Mouse (Mus musculus) midbrain, embryonic 16.5 days (tissue): ENCODE measurements around the gene Col4a4. TPM values are rescaled to one million over a fixed set of nuclear protein-coding genes. Genes with fewer than 3 reads are reported as not detected.
A peak's percentile ranks its signal among the peaks of the same experiment; 100 is the strongest.

ENCODE experiments used
- ATAC-seq: fragments of 200-750 bp; cut with Nextera tagmentation; 2 replicates; pipeline ENCODE4 v1.8.0; 2017; ENCODE audit warnings: moderate TSS enrichment
- H3K27ac ChIP-seq: fragments of 300-500 bp; sonication (generic); 2 replicates; pipeline ENCODE4 v1.5.1; 2014; ENCODE audit warnings: mild to moderate bottlenecking, low read length, mixed read lengths
- H3K27me3 ChIP-seq: fragments of 300-500 bp; sonication (generic); 2 replicates; pipeline ENCODE4 v1.6.1; 2014; ENCODE audit warnings: low read depth, low read length, mixed read lengths; ENCODE audit not compliant: control insufficient read depth, insufficient read depth
- H3K36me3 ChIP-seq: fragments of 300-500 bp; sonication (generic); 2 replicates; pipeline ENCODE4 v1.6.1; 2014; ENCODE audit warnings: mild to moderate bottlenecking, low read length, moderate library complexity, mixed read lengths; ENCODE audit not compliant: control insufficient read depth, insufficient read depth
- H3K4me1 ChIP-seq: fragments of 300-500 bp; sonication (generic); 2 replicates; pipeline ENCODE4 v1.6.1; 2014; ENCODE audit warnings: mild to moderate bottlenecking, low read length, mixed read lengths; ENCODE audit not compliant: control insufficient read depth, insufficient read depth
- H3K4me2 ChIP-seq: fragments of 300-500 bp; sonication (generic); 2 replicates; pipeline ENCODE4 v1.6.1; 2014; ENCODE audit warnings: mild to moderate bottlenecking, low read length, mixed read lengths
- H3K4me3 ChIP-seq: fragments of 300-500 bp; sonication (generic); 2 replicates; pipeline ENCODE4 v1.5.1; 2014; ENCODE audit warnings: low read depth, mild to moderate bottlenecking, low read length, moderate library complexity, mixed read lengths
- H3K9ac ChIP-seq: fragments of 300-500 bp; sonication (generic); 2 replicates; pipeline ENCODE4 v1.6.1; 2014; ENCODE audit warnings: low read depth, low read length, mixed read lengths
- H3K9me3 ChIP-seq: fragments of 300-500 bp; sonication (generic); replicated peaks from 2 replicates; pipeline ENCODE4 v1.6.1; 2014; ENCODE audit warnings: mild to moderate bottlenecking, low read length, mixed read lengths; ENCODE audit not compliant: control insufficient read depth, poor library complexity, severe bottlenecking
- WGBS: fragments of 180-500 bp; shearing (Covaris S2); extraction: QIAGEN DNeasy Blood & Tissue Kit; methylation state at CpG from one replicate; pipeline ENCODE4 v1.1.7; 2014; 5-methylcytosine and 5-hydroxymethylcytosine counted together
- polyA plus RNA-seq: library from polyadenylated mRNA; unstranded; fragments of >200 nt; fragmentation: Nextera tagmentation; extraction: Ambion mirVana; gene quantifications from 2 replicates; pipeline ENCODE4 v1.2.1, GENCODE M21; 2015

Col4a4 gene
- polyA plus RNA-seq, 1 experiment from 2014 or later = 0.25 TPM

DNA sequence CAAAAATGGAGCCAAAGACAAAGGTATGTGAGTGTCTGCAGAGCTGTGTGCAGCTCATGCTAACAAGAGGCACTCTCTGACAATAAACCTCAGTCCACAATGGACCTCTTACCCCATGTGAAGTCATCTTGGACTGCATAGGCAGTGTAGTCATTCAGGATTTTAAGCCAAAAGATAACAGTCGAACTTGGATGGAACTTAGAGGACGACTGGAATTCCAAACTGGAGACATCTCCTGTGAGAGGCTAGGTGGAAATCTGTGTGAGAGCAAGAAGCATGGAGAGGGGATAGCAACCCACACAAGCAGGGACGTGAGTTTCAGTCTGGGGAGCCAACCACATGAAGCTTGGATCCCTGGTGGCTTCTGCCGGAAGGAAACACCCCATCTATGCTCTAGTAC lies 136.8 kb downstream of the Col4a4 start:
- no peak overlapping the region for H3K4me3 ChIP-seq
- no peaks in the 10 kb centered on the region for H3K36me3 ChIP-seq
- H3K27ac ChIP-seq = no peak overlapping the region
- H3K9me3 ChIP-seq = no peaks in the 10 kb centered on the region
- peaks cover 2% of the 10 kb centered on the region; the same call in 1 of the 2 replicates for H3K4me1 ChIP-seq
- no peaks in the 10 kb centered on the region for H3K27me3 ChIP-seq
- H3K9ac ChIP-seq = no peak overlapping the region
- H3K4me2 ChIP-seq = no peak overlapping the region
- 88% methylated on average over 4 of the region's 4 CpGs for WGBS
- ATAC-seq = no peak

DNA sequence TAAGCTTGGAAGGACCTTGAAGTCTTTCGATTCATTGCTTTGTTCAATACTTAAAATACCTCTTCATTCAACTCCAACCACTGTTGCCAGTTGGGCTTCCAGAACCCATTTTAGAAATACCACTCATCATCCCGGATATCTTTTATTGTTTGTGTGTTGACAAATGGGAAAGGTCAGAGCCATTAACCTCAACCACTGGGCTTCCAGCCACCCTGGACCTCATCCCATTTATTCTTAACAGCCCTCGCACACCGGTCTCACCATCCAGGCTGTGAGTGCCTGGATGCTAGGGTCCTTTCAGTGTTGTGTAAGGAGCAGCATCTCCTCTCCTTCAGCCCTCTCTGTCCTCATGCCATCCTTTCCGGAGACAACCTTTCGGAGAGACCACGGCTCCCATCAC lies 140.6 kb downstream of the Col4a4 start:
- no peak overlapping the region for H3K9ac ChIP-seq
- H3K27ac ChIP-seq = no peak overlapping the region
- no peaks in the 10 kb centered on the region for H3K9me3 ChIP-seq
- no peak for ATAC-seq
- no peaks in the 10 kb centered on the region for H3K4me1 ChIP-seq
- no peaks in the 10 kb centered on the region for H3K36me3 ChIP-seq
- no peak overlapping the region for H3K4me2 ChIP-seq
- no peaks in the 10 kb centered on the region for H3K27me3 ChIP-seq
- WGBS = 90% methylated on average over 7 of the region's 7 CpGs
- H3K4me3 ChIP-seq = no peak overlapping the region

DNA sequence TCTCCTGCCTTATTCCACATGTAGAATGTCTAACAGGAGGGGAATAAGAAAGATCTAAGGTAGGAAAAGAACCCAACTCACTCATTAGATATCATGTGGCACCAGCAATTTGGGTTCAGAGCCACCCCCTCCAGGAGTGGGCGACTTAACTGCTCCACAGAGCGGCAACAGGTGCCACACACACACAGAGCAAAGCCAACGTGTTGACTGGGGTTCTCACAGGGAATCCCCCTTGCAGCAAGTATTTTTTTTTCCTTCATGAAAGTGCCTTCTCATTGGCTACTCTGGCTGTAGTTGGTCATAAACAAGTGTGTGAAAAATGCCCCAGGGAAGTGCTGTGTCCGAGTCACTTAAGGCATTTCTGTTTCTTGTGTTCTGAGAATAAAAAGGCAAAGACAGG lies 143.1 kb downstream of the Col4a4 start:
- H3K4me3 ChIP-seq = no peak overlapping the region
- no peak overlapping the region for H3K9ac ChIP-seq
- no peaks in the 10 kb centered on the region for H3K36me3 ChIP-seq
- no peaks in the 10 kb centered on the region for H3K9me3 ChIP-seq
- no peak overlapping the region for H3K4me2 ChIP-seq
- H3K4me1 ChIP-seq = no peaks in the 10 kb centered on the region
- 73% methylated on average over 4 of the region's 4 CpGs for WGBS
- no peak overlapping the region for H3K27ac ChIP-seq
- no peak for ATAC-seq
- H3K27me3 ChIP-seq = no peaks in the 10 kb centered on the region

DNA sequence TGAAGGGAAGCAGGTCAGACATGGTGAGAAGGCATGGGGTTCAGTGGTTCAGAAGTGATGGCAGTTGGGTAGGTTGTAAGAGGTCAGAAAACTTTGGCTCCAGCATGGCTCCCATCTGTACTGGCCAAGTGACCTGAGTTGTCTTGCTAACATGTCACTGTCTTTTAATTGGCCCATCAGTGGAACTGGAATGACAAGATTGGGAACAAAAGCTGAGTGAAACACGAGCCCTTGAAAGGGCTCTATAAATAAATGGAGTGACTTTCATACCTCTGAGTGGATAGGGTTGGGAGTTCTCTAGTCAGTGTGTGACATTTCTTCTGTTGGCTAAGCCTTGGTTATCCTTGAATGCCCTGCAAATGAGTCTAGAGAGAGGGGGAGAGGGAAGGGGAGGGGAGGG lies 146.5 kb downstream of the Col4a4 start:
- Histone ChIP-seq H3K36me3 (no peaks in the 10 kb centered on the region), H3K4me2 (no peak overlapping the region)
- 56% methylated on average over 1 of the region's 1 CpGs for WGBS

DNA sequence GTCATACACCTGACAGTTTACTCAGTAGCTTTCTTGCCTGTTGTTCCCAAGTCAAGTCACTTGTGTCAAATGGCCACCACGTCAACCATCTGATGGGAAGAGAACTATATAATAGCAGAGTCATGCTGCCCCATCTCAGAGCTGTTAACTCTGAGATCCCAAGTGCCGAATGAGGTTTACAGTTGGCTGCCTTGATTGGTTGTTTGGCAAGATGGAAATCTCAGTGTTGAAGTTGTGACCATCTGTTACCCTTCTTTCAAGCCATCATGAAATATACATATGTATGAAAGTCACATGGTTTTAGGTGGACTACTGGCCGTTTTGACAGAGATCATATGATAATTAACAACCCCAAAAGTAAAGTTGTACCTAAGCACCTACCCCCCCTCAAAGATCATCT lies 149.4 kb downstream of the Col4a4 start:
- Histone ChIP-seq H3K9ac (no peak overlapping the region), H3K9me3 (no peaks in the 10 kb centered on the region), H3K4me3 (no peak overlapping the region), H3K27ac (no peak overlapping the region), H3K27me3 (no peaks in the 10 kb centered on the region), H3K4me2 (no peak overlapping the region), H3K36me3 (no peaks in the 10 kb centered on the region), H3K4me1 (peaks cover 4% of the 10 kb centered on the region; the same call in 1 of the 2 replicates)
- no peak for ATAC-seq
- 50% methylated on average over 3 of the region's 3 CpGs for WGBS

More for the DNA sequence above, 146.5 kb downstream of the Col4a4 start:
- no peak for ATAC-seq
- H3K27me3 ChIP-seq = no peaks in the 10 kb centered on the region
- H3K27ac ChIP-seq = no peak overlapping the region
- H3K4me3 ChIP-seq = no peak overlapping the region
- H3K9ac ChIP-seq = no peak overlapping the region
- H3K4me1 ChIP-seq = no peaks in the 10 kb centered on the region
- H3K9me3 ChIP-seq = no peaks in the 10 kb centered on the region

DNA sequence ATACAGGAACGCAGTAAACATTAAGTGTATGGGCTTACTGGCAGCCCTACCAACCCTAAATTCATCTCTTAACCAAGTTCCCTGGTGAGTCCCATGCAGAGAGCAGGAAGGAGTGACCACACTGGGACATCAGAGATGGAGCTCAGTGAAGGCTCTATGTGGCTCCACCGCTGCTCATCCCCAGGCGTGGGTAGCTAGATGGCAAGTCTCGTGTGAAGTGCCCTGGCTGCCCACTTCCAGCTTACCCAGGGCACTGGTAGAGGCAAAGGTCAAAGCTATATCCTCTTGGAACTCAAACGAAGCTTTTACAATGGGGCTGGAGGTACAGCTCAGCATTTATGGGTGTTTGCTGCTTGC lies 153.0 kb downstream of the Col4a4 start:
- Histone ChIP-seq H3K4me3 (no peak overlapping the region), H3K27me3 (no peaks in the 10 kb centered on the region), H3K9ac (no peak overlapping the region), H3K36me3 (no peaks in the 10 kb centered on the region), H3K27ac (no peak overlapping the region), H3K9me3 (no peaks in the 10 kb centered on the region), H3K4me2 (no peak overlapping the region), H3K4me1 (peaks cover 4% of the 10 kb centered on the region; the same call in 1 of the 2 replicates)
- peak; percentile 76 for ATAC-seq
- 83% methylated on average over 5 of the region's 5 CpGs for WGBS

DNA sequence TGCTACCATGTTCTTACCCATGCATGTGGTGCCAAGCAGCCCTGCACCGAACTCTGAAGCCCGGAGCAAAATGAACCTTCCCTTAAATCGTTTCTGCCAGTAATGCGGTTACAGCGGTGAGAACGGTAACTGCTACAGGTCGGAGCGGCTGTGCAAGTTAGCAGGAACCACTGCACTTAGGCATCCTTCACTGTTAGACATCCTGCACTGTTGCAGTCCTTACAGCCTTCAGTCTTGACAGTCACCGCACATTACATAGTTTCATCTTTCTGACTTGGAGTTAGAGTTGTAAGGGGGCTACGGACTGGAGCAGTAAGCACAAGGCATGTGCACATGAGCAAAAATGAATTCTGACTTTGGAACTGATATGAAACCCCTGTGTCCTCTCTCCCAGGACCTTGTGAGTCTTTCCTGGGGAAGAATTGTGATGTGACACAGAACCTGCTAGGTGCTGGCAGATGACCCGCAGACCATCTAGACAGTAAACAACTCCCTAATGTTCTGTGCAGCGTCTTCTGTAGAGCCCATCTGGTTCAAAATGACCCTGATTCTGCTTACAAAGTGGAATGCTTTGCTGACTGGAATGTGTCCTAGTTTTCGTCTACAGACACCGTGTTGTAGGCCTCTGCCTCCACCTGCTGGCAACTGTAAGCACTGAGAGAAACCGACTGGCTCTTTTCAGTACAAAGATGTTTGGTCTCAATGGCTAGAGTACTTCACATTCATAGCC lies 153.6 kb downstream of the Col4a4 start:
- ATAC-seq = peak; percentile 92
- WGBS = 65% methylated on average over 15 of the region's 15 CpGs

DNA sequence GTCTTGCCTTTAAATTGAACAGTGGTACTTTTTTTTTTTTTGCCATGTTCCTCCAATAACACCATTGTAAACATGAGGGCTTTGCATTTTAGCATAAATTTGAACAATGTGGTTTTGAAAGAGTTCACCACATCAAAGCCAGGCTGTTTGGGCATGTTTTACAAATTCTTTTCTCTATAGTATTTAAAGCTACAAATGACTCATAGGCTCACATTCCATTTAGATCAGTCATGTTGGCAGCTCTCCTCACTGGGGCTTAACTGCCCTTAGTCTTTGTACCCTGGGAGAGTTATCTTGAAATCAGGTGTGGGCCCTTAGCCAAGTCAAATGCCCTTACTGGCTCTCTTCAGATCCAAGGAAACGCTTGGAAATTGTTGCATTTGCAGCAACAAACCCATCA lies 157.6 kb downstream of the Col4a4 start:
- H3K9me3 ChIP-seq = no peaks in the 10 kb centered on the region
- 55% methylated on average over 1 of the region's 1 CpGs for WGBS
- no peak for ATAC-seq
- no peak overlapping the region for H3K4me3 ChIP-seq
- peaks cover 4% of the 10 kb centered on the region; the same call in 1 of the 2 replicates for H3K4me1 ChIP-seq
- no peaks in the 10 kb centered on the region for H3K36me3 ChIP-seq
- no peaks in the 10 kb centered on the region for H3K27me3 ChIP-seq
- no peak overlapping the region for H3K27ac ChIP-seq
- H3K9ac ChIP-seq = no peak overlapping the region
- H3K4me2 ChIP-seq = no peak overlapping the region

More for the DNA sequence above, 153.6 kb downstream of the Col4a4 start:
- H3K27ac ChIP-seq = no peak overlapping the region
- no peaks in the 10 kb centered on the region for H3K9me3 ChIP-seq
- no peaks in the 10 kb centered on the region for H3K36me3 ChIP-seq
- no peak overlapping the region for H3K4me3 ChIP-seq
- peaks cover 4% of the 10 kb centered on the region; the same call in 1 of the 2 replicates for H3K4me1 ChIP-seq
- H3K27me3 ChIP-seq = no peaks in the 10 kb centered on the region
- no peak overlapping the region for H3K9ac ChIP-seq
- H3K4me2 ChIP-seq = no peak overlapping the region

DNA sequence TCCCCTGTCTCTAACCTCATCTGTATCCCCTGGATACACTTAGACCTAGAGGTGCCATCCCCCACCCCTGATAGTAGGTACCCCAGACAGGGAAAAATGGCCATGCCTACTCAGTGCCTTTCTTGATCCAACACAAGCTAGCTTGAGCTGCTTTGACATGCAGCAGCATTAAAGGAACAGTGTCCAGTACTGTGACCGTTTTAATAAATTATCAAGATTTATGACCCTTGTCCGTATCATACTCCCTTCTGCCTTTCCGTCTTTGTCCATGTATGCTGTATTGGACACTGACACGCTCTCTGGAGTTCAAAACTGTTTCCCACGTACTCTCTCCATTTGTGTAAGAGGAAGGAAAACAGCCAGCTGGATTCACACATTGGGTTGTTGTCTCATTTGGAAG lies 158.9 kb downstream of the Col4a4 start:
- Histone ChIP-seq H3K36me3 (no peaks in the 10 kb centered on the region), H3K4me3 (no peak overlapping the region), H3K27me3 (no peaks in the 10 kb centered on the region), H3K9ac (no peak overlapping the region), H3K4me2 (no peak overlapping the region), H3K27ac (no peak overlapping the region), H3K9me3 (no peaks in the 10 kb centered on the region), H3K4me1 (no peaks in the 10 kb centered on the region)
- 98% methylated on average over 5 of the region's 5 CpGs for WGBS
- ATAC-seq = no peak
